Mouse (Mus musculus): Measurements from ENCODE around the gene Hinfp.
"Not testable (repeated sequence)": the region's sequence is repeated elsewhere in the genome, so short reads cannot be mapped to it uniquely, and the experiment has no call there.

Hinfp gene

DNA sequence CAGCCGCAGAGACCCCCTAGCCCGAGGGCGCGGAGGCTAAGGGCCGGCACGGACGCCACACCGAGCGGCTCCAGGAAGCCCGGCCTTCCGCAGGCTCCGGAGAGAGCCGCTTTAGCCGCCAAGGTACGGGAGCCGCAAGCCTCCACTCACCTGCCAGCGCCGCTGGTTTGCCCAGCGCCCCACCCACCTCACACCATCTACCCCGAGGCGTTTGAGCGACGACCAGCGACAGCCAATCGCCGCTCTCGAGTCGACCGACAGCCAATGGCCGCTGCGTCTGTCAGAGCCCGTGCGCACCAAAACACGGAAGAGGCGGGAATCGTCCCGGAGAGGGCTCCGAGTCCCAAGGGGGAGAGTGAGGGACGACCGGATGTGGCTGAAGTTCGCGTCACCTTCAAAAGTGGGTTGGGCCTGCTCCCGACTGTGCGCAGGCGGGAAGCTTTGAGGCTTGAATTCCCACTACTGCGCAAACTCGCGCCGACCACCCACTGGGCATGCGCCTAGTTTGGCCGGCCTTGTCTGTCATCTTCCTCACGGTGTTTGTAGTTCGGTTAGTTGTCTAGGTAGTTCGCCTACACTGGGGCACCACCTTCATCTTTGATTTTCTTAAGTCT is at the start of gene Hinfp:
Hinfp (minus strand) TSS at position 206 of the 614 bp plus-strand sequence.
- peak; percentile 94 for DNase-seq (ENCODE audit: low spot score)

DNA sequence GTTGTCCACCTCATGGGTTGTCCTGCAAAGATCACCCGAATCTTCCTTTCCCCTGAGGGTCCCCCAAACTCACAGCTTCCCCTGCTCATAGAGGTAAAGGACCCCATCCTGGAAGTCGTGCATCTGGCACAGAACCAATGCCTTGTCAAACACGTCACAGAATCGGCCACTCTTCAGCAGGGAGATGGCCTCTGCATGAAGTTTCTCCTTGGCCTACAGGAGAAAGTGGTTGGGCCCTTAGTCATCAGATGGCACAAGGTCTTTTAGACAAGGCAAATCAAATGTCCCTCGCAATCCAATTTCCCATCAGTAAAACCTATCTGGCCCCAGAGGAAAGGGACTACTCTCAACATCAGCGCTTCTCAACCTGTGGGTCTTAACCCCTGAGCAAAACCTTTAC is 47.7 kb upstream of the Hinfp start:
- no peak for DNase-seq (ENCODE audit: low spot score)

DNA sequence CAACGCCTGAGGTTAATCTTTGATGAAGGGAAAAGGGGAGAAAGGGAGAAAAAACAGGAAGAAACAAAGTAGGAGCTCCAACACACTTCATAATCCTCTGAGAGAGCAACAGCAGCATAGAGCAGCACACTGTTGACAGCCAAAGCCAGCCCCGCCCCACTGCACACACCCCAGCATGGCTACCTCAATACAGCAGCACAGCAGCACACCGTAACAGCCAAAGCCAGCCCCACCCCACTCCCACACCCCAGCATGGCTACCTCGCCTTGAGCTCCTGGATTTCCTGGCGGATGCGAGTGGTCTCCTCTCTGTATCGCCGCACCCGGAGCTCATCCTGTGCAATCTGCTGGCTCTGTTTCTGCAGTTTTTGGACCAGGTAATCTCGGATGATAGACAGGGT is 46.9 kb upstream of the Hinfp start:
- no peak for DNase-seq (ENCODE audit: low spot score)

DNA sequence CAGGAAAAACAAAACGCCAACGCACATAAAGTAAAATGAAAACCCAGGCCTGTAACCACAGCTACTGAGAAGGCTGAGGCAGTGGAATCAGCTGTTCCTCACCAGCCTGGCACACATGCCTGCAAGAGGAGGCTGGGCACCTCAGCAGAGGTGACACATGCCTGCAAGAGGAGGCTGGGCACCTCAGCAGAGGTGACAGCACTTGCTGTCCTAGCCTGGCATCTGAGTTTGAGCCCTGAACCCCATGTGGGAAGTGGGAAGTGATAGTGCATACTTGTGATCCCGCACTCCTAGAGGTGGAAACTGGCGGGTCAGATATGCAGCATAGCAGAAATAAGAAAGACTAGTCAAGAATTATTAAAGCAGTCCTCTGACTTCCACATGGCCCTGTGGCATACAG is 45.9 kb upstream of the Hinfp start:
- DNase-seq (ENCODE audit: low spot score) = no peak

DNA sequence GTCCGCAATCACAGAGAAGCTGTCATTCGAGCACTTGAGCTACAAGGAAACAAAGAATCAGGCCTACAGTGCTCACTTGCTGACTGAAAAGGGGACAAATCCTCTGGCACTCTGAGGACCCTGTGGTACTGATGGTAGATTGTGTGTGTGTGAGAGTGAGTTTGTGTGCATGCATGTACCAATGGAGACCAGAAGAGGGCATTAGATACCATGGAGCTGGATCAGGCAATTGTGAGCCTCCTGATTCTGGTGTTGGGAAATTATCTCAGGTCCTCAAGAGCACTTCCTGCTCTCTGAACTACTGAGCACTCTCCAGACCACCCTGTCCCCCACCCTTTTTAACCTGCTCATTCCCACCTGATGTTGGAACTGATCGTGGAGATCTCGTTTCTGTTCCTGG is 43.1 kb upstream of the Hinfp start:
- no peak for DNase-seq (ENCODE audit: low spot score)

DNA sequence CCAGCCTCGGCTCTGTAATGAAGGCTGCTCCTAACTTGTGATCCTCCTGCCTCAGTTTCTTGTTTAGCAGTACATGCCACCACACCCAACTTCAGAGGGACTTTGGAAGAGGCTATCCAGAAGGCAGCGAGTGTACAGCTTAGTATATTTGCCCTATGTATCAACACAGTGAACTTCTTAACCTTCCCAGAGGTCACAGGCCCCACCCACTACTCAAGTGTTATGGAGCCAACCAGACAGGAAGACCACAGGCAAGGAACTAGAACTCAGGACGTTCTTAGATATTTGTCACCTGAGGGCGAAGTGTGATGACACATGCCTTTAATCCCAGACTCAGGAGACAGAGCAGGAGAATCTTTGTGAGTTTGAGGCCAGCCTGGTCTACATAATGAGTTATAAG is 42.1 kb upstream of the Hinfp start:
- no peak for DNase-seq (ENCODE audit: low spot score)

DNA sequence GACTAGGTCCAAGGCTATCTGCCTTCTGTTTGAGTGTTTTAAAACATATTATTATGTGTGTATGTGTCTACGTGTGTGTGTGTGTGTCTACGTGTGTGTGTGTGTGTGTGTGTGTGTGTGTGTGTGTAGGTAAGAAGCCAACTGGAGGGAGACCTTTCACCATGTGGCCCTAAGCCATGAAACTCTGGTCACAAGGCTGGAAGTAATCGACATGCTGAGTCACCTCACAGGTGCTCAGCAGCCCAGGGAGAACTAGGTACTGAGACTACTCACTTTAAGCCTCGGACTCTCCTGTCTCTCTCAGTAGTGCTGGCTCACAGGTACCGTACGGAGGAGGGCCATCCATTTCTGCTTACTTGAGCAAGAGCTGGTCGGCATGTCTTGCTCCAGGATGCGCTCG is 41.7 kb upstream of the Hinfp start:
- no peak for DNase-seq (ENCODE audit: low spot score)

DNA sequence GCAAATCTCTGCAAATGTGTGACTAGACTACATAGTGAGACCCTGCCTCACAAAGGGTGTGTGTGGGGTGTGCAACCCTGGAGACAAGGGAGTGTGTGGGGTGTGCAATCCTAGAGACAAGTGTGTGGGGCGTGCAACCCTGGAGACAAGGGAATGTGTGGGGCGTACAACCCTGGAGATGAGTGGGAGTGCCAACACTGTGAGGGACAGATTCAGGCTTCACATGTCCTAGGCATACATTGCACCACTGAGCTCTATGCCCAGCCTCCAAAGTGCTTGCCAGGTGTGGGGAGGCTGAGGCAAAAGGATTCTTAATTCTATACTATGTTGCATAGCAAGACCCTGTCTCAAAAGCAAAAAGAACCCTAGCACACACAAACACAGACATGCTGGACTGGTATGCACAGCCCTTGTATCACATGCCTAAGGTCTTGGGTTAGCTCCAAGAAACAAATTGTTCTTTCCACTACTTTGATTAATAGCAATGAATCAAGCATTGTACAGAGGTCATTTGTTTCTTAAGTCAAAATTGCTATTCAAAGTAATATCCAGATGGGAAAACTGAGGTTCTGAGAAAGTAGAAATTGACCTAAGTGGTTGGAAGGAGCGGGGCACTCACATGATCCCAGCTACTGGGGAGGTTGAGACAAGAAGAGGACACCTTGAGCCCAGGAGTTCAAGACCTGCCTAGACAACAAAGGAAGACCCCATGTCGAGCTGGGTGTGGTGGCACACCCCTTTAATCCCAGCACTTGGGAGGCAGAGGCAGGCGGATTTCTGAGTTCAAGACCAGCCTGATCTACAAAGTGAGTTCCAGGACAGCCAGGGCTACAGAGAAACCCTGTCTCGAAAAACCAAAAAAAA is 40.3 kb upstream of the Hinfp start:
- no peak for DNase-seq (ENCODE audit: low spot score)

DNA sequence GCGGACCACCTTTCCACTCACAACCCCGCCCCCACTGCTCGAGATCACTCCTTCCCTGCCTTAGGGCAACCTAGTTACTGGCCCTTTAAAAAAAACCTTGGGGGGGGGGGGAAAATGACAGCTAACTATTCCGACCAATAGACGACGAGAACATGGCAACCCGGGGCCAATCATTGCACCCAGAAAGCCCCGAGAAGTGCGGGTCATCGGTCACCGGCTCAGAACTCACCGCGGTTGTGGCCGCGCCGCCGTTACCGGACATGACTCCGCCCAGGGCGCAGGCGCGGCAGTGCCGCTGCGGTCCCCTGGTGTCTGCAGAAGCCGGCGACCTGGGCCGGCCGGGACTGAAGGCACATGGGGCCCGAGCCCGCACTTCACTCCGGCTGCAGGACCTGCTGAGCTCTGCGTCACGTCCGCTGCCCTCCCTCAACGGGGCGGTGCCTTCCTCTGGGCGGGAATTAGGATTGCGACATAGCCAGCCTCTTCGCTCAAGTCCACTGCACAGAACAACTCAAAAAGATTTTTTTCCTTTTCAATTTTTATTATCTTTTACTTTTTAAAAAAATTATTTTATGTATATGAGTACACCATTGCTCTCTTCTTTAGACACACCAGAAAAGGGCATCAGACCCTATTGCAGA is 38.4 kb upstream of the Hinfp start, which contains the start of gene Hmbs:
Hmbs (minus strand) TSS at position 448 of the 641 bp plus-strand sequence.
- DNase-seq (ENCODE audit: low spot score) = peak; percentile 79

DNA sequence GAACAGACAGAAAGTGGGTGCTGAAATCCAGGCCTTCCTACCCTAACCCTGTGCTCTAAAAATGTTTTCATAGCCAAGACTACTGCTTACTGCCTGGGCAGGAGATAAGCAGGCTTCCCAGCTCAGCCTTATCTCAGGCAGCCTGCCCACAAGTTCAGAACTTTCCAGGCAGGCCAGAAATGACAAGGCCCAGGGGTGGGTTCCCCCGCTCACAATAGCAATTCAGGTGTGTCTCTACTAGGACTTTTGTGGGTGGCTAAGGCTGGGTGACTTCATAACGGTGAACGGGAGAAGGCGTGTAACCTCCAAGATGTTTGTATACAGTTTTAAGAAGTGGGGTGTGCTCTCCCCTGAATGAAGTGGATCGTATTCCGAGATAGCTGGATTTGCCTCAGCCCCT is 37.8 kb upstream of the Hinfp start:
- no peak for DNase-seq (ENCODE audit: low spot score)

DNA sequence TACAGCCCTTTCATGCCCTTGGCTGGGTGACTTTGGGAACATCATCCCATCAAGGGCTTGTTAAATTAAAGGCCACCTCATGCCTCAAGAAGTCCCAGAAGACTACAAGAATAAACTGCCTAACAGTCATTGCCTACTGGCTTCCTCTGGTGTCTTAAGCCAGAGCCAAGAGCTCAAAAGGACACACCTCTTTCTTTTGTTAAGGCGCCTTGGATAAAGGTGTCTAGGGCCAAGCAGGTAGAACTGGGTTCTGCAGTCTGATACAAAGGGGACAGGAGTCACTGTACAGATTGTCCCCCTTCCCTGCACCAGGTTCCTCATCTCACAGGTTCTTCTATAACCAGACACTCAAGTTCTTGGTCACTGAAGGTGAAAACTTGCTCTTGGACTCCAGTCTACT is 37.1 kb upstream of the Hinfp start:
- DNase-seq (ENCODE audit: low spot score) = no peak

DNA sequence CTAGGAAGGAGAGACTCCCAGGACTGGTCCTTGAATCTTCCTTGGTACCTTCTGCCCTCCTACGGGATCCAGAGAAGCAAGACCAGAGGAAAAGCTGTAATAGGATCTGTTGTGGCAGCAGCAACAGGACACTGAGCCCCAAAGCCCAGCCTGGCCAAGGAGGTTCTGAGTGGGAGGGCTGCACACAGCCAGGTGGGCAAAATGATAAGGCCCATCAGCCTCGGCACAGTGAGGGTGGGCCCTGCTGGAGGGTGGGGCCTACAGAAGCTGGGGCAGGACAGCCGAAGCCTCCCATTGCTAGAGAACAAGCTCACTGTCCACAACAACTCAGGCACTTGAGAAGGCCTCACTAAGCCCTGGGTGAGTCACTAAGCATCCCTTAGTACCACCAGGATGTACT is 36.7 kb upstream of the Hinfp start:
- no peak for DNase-seq (ENCODE audit: low spot score)

DNA sequence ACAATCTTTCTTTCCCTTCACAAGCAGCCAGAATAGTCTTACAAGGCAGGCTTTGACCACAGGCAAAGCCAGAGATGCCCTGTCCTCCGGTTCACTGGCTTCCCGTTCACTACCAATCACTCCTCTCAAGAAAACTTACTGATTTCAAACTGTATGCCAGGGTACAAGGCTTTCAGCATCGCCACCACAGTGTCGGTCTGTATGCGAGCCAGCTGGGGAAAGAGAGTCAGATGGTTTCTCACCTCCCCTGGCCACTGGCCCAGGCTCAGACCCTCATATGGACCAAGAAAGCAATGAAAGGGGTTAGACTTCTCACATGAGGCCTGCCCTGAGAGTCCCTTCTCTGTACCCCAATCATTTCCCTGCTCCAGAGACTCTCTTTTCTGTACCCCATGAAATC is 36.0 kb upstream of the Hinfp start:
- DNase-seq (ENCODE audit: low spot score) = no peak

DNA sequence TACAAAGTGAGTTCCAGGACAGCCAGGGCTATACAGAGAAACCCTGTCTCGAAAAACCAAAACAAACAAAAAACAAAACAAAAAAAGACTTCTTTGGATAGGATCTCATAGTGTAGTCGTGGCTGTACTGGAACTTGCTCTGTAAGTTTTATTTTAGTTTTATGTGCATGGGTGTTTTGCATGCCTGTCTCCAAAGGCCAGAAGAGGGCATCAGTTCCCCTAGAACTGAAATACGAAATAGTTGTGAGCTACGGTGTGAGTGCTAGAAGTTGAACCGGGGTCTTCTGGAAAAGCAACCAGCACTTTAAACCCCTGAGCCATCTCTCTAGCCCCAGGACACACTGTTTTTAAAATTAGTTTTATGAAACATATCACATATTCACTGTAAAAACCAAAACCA is 33.1 kb upstream of the Hinfp start:
- no peak for DNase-seq (ENCODE audit: low spot score)

DNA sequence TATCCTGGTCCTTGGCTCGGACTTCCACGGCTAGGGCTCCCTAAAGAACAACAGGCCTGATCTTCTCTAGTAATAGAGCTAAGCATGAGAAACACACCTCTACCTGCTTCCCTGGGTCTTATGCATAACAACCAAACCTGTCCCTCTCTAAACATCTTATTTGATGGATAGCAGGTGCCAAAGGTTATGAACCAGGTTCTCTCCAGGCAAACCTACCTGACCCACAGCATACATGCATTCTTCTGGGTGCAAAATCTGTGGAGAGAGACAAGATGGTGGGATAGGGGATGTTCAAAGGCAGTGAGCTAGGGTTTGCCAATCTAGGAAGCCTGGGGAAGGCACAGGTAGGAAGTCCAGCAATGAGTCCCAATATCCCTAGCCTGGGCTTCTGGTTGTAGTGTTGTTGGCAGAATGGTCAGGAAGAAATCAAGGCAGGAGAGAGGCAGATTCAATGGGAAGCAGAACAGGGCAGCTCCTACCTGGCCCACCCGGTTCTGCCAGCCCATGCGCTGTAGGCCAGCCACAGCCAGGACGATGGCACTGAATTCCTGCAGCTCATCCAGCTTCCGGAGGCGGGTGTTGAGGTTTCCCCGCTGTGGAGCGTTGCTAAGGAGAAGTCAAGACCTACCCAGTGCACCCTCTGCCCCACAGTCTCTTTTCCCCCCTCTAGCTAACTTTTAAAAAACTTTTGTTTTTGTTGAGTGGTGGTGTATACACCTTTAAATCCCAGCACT is 32.1 kb upstream of the Hinfp start:
- DNase-seq (ENCODE audit: low spot score) = no peak

DNA sequence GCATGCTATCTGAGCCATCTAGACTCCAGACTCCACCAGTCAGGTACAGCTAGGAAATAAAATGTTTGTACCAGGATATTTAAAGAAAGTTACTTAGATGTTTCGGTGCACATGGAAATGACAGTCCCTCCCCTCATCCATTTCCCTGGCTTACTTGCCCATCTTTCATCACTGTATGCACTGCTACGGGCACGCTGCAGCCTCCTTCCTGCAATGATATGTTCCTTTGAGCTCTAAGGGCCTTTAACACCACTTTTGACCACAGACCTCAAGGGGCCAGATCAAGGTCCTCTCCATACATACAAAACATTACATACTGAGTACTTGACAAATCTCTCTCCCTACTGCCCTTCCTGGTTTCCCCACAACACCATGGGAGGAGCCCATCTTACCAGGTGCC is 31.5 kb upstream of the Hinfp start:
- no peak for DNase-seq (ENCODE audit: low spot score)

DNA sequence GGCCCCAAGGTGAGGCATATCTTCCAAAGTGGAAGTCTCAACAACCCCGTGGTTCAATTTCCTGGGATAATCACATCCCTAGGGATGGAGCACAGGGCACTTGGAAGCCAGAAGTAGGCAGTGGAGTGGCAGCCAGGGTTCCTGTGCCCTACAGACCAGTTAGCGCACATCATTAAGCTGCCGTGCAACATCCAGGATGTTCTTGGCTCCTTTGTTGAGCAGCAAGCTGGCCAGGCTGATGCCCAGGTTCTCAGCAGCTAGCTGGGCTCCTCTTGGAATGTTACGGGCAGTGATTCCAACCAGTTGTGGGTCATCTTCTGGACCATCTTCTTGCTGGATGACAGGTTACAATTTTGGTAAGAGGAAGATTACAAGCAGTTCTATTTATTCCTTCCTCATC is 31.0 kb upstream of the Hinfp start:
- not testable (repeated sequence) for DNase-seq (ENCODE audit: low spot score)

DNA sequence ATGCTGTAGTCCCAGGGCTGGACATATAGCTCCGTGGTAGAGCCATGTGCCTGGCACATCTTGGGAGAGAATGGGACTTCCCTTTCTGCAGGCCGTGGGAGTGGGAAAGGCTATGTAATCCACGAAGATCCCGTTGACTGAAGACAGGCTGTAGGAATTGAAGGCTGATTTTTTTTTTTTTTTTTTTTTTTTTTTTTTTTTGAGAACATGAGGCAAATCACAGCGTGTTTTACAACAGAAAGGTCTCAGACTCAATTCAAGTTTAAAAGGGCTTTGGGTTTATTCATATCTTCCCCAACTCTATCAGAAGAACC is 30.6 kb upstream of the Hinfp start:
- no peak for DNase-seq (ENCODE audit: low spot score)

DNA sequence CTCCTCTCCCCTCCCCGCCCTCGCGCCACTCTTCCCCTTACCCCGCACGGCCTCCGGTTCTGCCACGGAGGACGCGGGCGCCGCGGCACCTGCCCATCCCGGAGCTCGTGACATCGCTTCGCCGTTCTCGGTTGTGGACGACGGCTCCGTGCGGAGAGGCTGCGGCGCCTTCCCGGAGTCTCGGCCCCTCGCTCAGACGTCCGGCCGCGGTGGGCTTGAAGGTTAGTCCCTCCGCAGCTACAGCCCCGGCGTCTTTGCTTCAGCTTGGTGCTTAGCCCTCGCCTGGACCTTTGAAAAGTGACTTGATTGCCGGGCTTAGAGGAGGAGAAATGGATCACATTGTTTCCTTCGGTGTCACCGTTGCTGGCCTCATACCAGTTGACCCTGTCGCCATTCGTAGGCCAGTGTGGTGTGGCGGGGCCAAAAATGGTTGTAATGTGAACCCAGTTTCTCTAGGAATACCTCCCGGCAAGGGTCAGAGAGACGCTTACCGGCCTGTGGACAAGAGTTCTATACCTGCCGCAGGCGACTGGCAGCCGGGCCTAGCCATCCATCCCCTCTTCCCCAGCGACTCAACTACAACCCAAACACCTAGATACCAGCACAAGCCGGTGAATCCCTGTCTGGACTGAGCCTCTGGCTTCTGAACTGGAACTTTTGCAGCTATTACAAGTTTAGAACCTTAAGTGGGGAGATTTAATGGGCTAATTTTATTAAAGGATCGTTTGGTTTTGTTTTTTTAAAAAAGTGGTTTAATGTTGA is 30.0 kb upstream of the Hinfp start:
- DNase-seq (ENCODE audit: low spot score) = no peak

DNA sequence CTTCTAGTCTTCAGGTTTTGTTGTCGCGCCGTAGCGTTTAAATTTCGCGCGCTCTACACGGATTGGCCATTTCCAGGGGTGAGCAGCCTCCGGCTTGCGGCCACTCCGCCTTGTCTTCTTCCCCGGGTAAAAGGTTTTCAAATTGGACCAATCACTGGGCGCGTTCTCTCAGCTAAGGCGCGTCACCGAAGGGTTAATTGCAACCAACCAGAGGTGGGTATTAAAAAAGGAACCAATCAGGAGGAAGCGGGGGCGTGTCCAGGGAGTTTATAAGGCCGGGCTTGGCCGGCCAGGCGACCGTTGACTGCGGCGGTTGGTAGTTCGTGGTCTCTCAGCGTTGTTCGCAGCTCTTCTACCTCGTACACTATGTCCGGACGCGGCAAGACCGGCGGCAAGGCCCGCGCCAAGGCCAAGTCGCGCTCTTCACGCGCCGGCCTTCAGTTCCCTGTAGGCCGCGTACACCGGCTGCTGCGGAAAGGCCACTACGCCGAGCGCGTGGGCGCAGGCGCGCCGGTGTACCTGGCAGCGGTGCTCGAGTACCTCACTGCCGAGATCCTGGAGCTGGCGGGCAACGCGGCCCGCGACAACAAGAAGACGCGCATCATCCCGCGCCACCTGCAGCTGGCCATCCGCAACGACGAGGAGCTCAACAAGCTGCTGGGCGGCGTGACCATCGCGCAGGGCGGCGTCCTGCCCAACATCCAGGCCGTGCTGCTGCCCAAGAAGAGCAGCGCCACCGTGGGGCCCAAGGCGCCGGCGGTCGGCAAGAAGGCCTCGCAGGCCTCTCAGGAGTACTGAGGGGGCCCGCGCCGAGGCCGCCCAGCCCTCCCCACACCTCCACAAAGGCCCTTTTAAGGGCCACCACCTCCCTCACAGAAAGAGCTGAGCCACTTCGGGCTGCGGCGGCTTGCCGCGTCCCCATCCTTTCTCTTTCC is 29.2 kb upstream of the Hinfp start, which contains the start of gene H2afx:
H2afx (plus strand) TSS at position 299 of the 935 bp plus-strand sequence.
- peak; percentile 98 for DNase-seq (ENCODE audit: low spot score)
